Mouse (Mus musculus) testis, adult 2 months (tissue): ENCODE results near the gene Snrnp25. TPM values are rescaled to one million over a fixed set of nuclear protein-coding genes. Genes with fewer than 3 reads are reported as not detected.

Experiments
- H3K27ac ChIP-seq: fragments of 200-500 bp; 2 replicates; pipeline ENCODE4 v1.5.1; 2012; ENCODE audit warnings: low read depth, low read length; ENCODE audit not compliant: control insufficient read depth, insufficient read depth
- H3K27me3 ChIP-seq: fragments of 200-500 bp; 2 replicates; pipeline ENCODE4 v1.6.1; 2012; ENCODE audit warnings: mild to moderate bottlenecking, low read length, moderate library complexity; ENCODE audit not compliant: control insufficient read depth, insufficient read depth
- H3K36me3 ChIP-seq: fragments of 200-500 bp; 2 replicates; pipeline ENCODE4 v1.6.1; 2012; ENCODE audit warnings: mild to moderate bottlenecking, low read length; ENCODE audit not compliant: control insufficient read depth, insufficient read depth
- H3K4me1 ChIP-seq: fragments of 200-500 bp; 2 replicates; pipeline ENCODE4 v1.6.1; 2012; ENCODE audit warnings: low read length; ENCODE audit not compliant: control insufficient read depth, insufficient read depth
- H3K4me3 ChIP-seq: fragments of 200-500 bp; 2 replicates; pipeline ENCODE4 v1.5.1; 2012; ENCODE audit warnings: low read depth, mild to moderate bottlenecking, low read length, moderate library complexity, mixed read lengths; ENCODE audit not compliant: control insufficient read depth
- CTCF ChIP-seq: fragments of 200-500 bp; IDR thresholded peaks from 2 replicates; pipeline ENCODE4 v1.5.1; 2012; ENCODE audit warnings: low read depth, mild to moderate bottlenecking, inconsistent platforms, low read length, moderate library complexity; ENCODE audit not compliant: control insufficient read depth, insufficient read depth, insufficient replicate concordance
- POLR2A ChIP-seq: fragments of 200-500 bp; IDR thresholded peaks from 2 replicates; pipeline ENCODE4 v1.6.1; 2012; ENCODE audit warnings: low read depth, mild to moderate bottlenecking, inconsistent platforms, low read length, moderate library complexity; ENCODE audit not compliant: control insufficient read depth
- polyA plus RNA-seq: library from polyadenylated mRNA; depleted of rRNA; stranded (reverse); fragments of >200 nt; gene quantifications from 2 replicates; pipeline ENCODE4 v1.2.3, GENCODE M21; 2012

Gene Snrnp25
- polyA plus RNA-seq, 1 experiment: 38.8 TPM

DNA sequence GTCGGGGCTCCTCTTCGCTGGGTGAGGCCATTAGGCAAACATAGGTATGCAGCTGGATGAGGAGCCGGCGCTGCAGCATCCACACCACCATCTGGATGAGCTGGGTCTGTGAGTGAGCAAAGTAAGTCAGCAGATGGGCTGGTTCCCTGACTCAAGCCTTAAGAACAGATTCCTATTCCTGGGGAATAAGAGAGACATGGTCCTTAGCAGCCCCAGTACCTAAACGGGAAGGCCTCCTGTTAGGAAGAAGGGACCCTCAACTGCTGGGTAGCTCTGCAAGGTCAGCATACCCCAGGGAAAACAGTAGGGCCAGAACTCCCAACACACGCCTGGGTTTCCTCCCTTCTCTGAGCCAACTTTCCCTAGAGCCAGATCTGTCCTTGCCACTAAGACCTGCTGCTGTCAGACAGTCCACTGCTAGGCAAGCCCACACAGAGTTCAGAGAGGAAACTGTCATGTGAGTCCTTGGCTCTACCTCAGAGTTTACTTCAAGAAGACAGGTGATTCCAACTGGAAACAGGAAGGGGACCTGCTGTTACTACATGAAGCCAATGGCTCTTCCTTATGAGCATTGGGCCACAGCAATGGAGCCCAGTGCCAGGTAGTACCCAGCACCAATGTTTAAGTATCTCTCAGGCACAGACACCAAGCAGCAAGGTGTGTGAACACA is 29.7 kb downstream of the Snrnp25 start:
- H3K4me3 ChIP-seq: no peak overlapping the region
- TF ChIP-seq CTCF: no peak
- no peak for TF ChIP-seq POLR2A
- no peaks in the 10 kb centered on the region for H3K4me1 ChIP-seq
- no peaks in the 10 kb centered on the region for H3K27me3 ChIP-seq
- peaks cover 3% of the 10 kb centered on the region for H3K36me3 ChIP-seq
- H3K27ac ChIP-seq: no peak overlapping the region

DNA sequence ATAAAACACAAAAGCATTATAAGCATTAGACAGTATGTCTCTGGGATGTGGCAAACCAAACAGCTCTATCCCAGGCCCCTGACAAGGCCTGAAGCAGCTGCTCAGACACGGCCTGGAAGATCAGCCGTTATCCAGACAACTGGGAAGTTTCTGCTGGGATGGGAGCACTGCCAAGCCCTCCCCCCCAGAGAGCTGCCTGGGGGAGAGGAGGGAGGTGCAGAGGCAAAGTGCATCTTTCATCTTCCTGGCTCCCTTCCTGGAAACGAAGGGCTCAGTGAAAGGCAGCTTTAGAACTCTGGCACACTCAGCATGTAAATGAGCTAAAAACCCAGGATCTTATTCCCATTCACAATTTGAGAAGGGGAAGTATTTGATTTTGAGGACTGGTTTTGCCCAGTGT is 30.4 kb downstream of the Snrnp25 start:
- Histone ChIP-seq H3K4me1 (no peaks in the 10 kb centered on the region), H3K27ac (no peak overlapping the region), H3K4me3 (no peak overlapping the region), H3K36me3 (peaks cover 3% of the 10 kb centered on the region), H3K27me3 (no peaks in the 10 kb centered on the region)
- TF ChIP-seq POLR2A (no peak), CTCF (no peak)

DNA sequence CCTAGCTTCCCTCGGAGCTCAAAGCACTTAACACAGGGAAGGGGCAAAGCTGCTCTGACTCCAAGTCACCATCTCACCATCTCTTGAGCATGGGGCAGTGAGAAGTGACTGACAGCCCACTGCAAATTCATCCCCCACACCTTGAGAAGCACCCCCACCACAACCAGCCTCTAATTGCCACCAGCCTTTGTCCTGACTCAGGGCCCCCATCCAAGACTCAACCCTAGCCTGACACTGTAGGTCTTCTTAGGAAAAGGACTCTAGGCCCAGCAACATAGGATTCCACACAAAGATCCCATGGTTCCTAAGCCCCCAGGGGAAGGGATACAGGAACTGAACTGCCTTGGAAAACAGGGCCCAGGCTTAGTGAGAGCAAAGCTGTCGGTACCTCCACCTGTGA is 30.9 kb downstream of the Snrnp25 start:
- Histone ChIP-seq H3K27ac (no peak overlapping the region), H3K36me3 (peaks cover 3% of the 10 kb centered on the region), H3K27me3 (no peaks in the 10 kb centered on the region), H3K4me1 (no peaks in the 10 kb centered on the region), H3K4me3 (no peak overlapping the region)
- TF ChIP-seq POLR2A (no peak), CTCF (no peak)

DNA sequence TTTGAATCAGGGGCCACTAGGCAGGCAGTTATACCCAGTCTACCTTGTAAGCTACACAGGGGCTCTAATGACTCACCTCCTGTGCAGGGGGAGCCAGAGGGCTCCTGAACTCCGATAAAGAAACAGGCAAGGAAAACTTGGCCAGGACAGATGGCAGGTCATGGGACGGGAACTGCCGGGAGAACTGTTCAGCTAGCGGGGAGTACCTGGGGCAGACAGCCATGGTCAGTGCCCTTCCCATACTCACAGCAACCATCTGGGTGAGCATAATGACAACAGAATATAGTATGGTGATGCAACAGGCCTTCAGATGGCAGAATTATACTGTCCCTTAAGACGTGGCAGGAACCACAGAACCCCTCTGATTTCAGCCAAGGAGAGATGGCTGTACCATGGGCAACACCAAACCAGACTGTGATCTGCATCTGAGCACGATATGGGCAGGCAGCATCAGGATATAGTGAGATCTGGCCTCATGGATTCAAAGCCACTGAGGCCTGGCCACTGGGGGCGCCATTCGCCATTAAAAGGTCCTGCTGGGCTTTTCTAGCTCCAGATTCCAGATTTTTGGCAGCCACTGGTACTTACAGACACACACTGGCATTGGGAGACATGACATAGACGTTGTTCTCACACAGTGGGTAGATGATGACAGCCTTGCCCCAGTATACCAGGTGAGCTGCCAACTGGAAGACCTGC is 31.6 kb downstream of the Snrnp25 start:
- no peaks in the 10 kb centered on the region for H3K4me1 ChIP-seq
- H3K4me3 ChIP-seq: no peak overlapping the region
- H3K27ac ChIP-seq: no peak overlapping the region
- H3K27me3 ChIP-seq: no peaks in the 10 kb centered on the region
- TF ChIP-seq CTCF (peak; percentile 34; the same call in 1 of the 2 replicates), POLR2A (no peak)
- H3K36me3 ChIP-seq: peaks cover 3% of the 10 kb centered on the region

DNA sequence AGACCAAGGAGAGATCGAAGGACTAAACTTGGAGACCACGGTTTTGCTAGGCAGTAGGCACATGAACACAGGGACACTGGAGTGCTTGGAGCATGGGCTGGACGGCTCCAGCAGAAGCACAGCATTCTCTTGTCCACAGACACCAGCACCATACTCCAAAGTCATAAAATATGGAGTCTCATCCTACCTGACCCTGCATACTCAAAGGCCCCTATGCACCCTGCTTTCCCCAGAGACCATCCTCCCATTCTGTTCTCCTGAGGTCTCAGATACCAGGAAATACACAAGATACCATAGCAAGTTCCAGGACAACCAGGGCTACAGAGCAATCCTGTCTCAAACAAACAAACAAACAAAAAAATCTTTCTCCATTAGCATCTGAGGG is 32.2 kb downstream of the Snrnp25 start:
- no peak overlapping the region for H3K4me3 ChIP-seq
- TF ChIP-seq POLR2A (no peak), CTCF (no peak)
- no peaks in the 10 kb centered on the region for H3K4me1 ChIP-seq
- peaks cover 3% of the 10 kb centered on the region for H3K36me3 ChIP-seq
- no peak overlapping the region for H3K27ac ChIP-seq
- no peaks in the 10 kb centered on the region for H3K27me3 ChIP-seq

DNA sequence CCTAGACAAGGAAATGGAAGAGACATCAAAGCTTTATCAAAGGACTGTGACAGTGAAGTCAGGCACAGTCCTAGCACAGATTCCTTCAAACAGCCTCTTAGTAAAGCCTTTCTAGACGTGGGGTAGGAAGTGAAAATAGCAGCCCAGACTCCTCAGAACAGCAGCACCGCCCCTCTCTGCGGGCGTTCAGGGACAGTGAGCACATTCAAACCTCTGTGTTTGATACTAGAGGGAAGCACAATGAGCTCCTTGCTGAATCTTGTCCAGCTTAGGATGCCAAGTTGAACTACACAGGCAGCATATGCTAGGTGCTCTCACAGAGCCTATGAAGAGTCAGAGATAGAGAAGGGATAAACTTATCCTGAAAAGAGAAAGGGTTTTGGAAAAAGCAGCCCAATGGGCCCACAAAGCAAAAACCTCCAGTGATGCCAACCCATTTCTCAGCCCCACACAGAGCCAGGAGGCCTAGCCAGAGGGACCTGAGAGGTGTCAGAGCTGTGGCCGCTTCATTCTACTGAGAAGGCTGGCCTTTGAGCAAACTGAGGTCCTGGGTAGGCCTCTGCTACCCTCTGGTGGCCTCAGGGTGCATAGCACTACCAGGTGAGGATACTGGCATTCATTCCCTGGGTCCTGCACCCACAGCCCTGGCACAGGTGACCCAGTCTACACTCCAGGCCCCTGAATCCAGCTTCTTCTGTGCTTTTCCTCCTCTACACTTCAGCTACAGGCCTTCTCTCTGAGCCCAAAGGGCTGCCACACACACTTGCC is 33.1 kb downstream of the Snrnp25 start:
- Histone ChIP-seq H3K27me3 (no peaks in the 10 kb centered on the region), H3K27ac (no peak overlapping the region), H3K4me1 (no peaks in the 10 kb centered on the region), H3K4me3 (no peak overlapping the region), H3K36me3 (peaks cover 3% of the 10 kb centered on the region; the same call in 1 of the 2 replicates)
- peak; percentile 82 for TF ChIP-seq CTCF
- TF ChIP-seq POLR2A: no peak

GRCm38 (mm10) chr11:32241391-32241790 is 36.2 kb downstream of the Snrnp25 start:
- H3K4me3 ChIP-seq: no peak overlapping the region
- no peak for TF ChIP-seq CTCF
- no peak for TF ChIP-seq POLR2A
- H3K4me1 ChIP-seq: no peaks in the 10 kb centered on the region
- H3K36me3 ChIP-seq: peaks cover 3% of the 10 kb centered on the region; the same call in 1 of the 2 replicates
- H3K27me3 ChIP-seq: no peaks in the 10 kb centered on the region
- no peak overlapping the region for H3K27ac ChIP-seq
